Mouse (Mus musculus) kidney, adult 2 months (tissue): Measurements from ENCODE around the gene Nbeal2.

Experiments used
- CTCF ChIP-seq: fragments of 200-500 bp; conservative IDR thresholded peaks from 2 replicates; pipeline ENCODE4 v1.5.1; 2011; ENCODE audit warnings: low read depth, mild to moderate bottlenecking, control low read depth, low read length, moderate library complexity, mixed read lengths; ENCODE audit not compliant: insufficient read depth, insufficient read length
- POLR2A ChIP-seq: fragments of 200-500 bp; IDR thresholded peaks from one replicate; pipeline ENCODE4 v1.6.1; 2011; ENCODE audit warnings: low read depth, low read length, control low read depth

DNA sequence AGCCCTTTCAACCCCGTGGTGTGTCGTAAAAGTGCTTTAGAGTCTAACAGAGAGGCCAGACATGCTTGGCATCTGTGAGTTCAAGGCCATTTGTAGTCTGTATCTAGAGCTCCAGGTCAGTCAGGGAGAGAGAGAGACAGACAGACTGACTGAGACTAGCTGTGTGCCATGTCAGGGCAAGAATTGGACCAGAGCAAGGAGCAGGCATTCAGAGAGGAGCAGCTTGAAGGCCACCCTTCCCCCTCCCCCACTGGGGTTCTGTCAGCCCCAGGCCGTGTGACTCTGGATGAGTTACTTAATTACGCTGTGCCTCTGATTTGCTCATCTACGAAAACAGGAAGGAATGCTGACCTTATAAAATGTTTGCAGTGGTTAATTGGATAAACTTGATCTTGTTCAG is 28.3 kb upstream of the Nbeal2 start:
- no peak for TF ChIP-seq CTCF
- TF ChIP-seq POLR2A: no peak
